Comparison of ENCODE assay signal across 32 mouse cellular contexts in genomic region chr13:57338676-57339075, GRCm38 (mm10).
"Had no signal": no experiment of that assay in that cellular context is flagged by ENCODE, and none has a peak within 500 bp of the region (broad histone marks: within the 10 kb centered on the region; RNA-seq: fewer than 3 reads in every experiment).

No protein-coding gene starts in this region.

- H3K4me3 ChIP-seq: limb, embryonic 10.5 days; limb, embryonic 12.5 days; limb, embryonic 13.5 days; limb, embryonic 15.5 days; liver, embryonic 12.5 days; liver, embryonic 13.5 days; liver, embryonic 15.5 days; lung, embryonic 15.5 days; megakaryocyte, embryonic 14.5 days; midbrain, embryonic 10.5 days; midbrain, embryonic 12.5 days; midbrain, embryonic 13.5 days; midbrain, embryonic 15.5 days; myocyte; neural tube, embryonic 12.5 days; neural tube, embryonic 13.5 days had no signal

- H3K4me2 ChIP-seq: limb, embryonic 12.5 days; limb, embryonic 13.5 days; limb, embryonic 15.5 days; liver, embryonic 11.5 days; liver, embryonic 12.5 days; liver, embryonic 13.5 days; liver, embryonic 15.5 days; lung, embryonic 14.5 days; lung, embryonic 15.5 days; midbrain, embryonic 11.5 days; midbrain, embryonic 12.5 days; midbrain, embryonic 13.5 days; midbrain, embryonic 15.5 days; neural tube, embryonic 12.5 days; neural tube, embryonic 13.5 days had no signal

- H3K27me3 ChIP-seq: limb, embryonic 12.5 days; limb, embryonic 13.5 days; limb, embryonic 15.5 days; liver, embryonic 12.5 days; liver, embryonic 13.5 days; liver, embryonic 15.5 days; lung, embryonic 15.5 days; megakaryocyte, embryonic 14.5 days; midbrain, embryonic 12.5 days; midbrain, embryonic 13.5 days; midbrain, embryonic 15.5 days; neural tube, embryonic 12.5 days; neural tube, embryonic 13.5 days had no signal

- H3K9me3 ChIP-seq: limb, embryonic 10.5 days; limb, embryonic 12.5 days; limb, embryonic 13.5 days; limb, embryonic 15.5 days; liver, embryonic 12.5 days; liver, embryonic 13.5 days; liver, embryonic 15.5 days; lung, embryonic 15.5 days; midbrain, embryonic 10.5 days; midbrain, embryonic 12.5 days; midbrain, embryonic 13.5 days; midbrain, embryonic 15.5 days; neural tube, embryonic 12.5 days; neural tube, embryonic 13.5 days had no signal

- H3K9ac ChIP-seq: limb, embryonic 12.5 days; limb, embryonic 13.5 days; limb, embryonic 15.5 days; liver, embryonic 12.5 days; liver, embryonic 13.5 days; liver, embryonic 14.5 days; liver, embryonic 15.5 days; liver, postnatal 0 days; lung, embryonic 14.5 days; lung, embryonic 15.5 days; midbrain, embryonic 12.5 days; midbrain, embryonic 13.5 days; midbrain, embryonic 15.5 days; neural tube, embryonic 12.5 days; neural tube, embryonic 13.5 days had no signal

- H3K27ac ChIP-seq: limb, embryonic 10.5 days; limb, embryonic 12.5 days; limb, embryonic 13.5 days; limb, embryonic 15.5 days; liver, embryonic 12.5 days; liver, embryonic 13.5 days; liver, embryonic 14.5 days; liver, embryonic 15.5 days; lung, embryonic 15.5 days; macrophage; midbrain, embryonic 10.5 days; midbrain, embryonic 12.5 days; midbrain, embryonic 13.5 days; midbrain, embryonic 15.5 days; neural tube, embryonic 12.5 days; neural tube, embryonic 13.5 days had no signal

- H3K36me3 ChIP-seq: limb, embryonic 10.5 days; limb, embryonic 12.5 days; limb, embryonic 13.5 days; limb, embryonic 15.5 days; liver, embryonic 12.5 days; liver, embryonic 13.5 days; liver, embryonic 15.5 days; lung, embryonic 15.5 days; midbrain, embryonic 10.5 days; midbrain, embryonic 12.5 days; midbrain, embryonic 13.5 days; midbrain, embryonic 15.5 days; neural tube, embryonic 12.5 days; neural tube, embryonic 13.5 days had no signal

- H3K4me1 ChIP-seq: limb, embryonic 15.5 days; liver, embryonic 12.5 days; liver, embryonic 13.5 days; liver, embryonic 15.5 days; lung, embryonic 15.5 days; megakaryocyte, embryonic 14.5 days; midbrain, embryonic 10.5 days; midbrain, embryonic 12.5 days; midbrain, embryonic 15.5 days; neural tube, embryonic 12.5 days; neural tube, embryonic 13.5 days had no signal

- ATAC-seq: liver, embryonic 12.5 days; liver, postnatal 0 days; lung, postnatal 0 days; midbrain, embryonic 15.5 days had no signal

- DNase-seq: left cerebral cortex, postnatal 4 days; liver; liver, embryonic 13.5 days; liver, postnatal 0 days; lung, adult 18-20 months; lung, adult 2 months; lung, embryonic 14.5 days; lung, postnatal 10 days; lung, postnatal 14 days; lung, postnatal 36 days; lung, postnatal 4 days; midbrain, embryonic 14.5 days had no signal
